Mouse (Mus musculus) T-helper 17 cell (primary cell): ENCODE data around the gene Fbxl21.

Experiments
- in situ Hi-C, 2 experiments: fragments of 300-600 bp; cut with MboI, MseI; formaldehyde crosslinking; loops; 1 replicate in 1 of 2; 2 replicates in 1 of 2; pipeline ENCODE4 v1.15.1; 2025; ENCODE audit warnings: high pct_unique_total_duplicates in 2 of 2

Gene Fbxl21

GRCm38 (mm10) chr13:56578097-56578496, 55.8 kb downstream of the Fbxl21 start:
- in situ Hi-C loops: loop anchor here in 1 of 2 experiments (5.0 kb wide), 1 partner anchor 174 kb away; the partner anchor contains the start of gene Gm45623

DNA sequence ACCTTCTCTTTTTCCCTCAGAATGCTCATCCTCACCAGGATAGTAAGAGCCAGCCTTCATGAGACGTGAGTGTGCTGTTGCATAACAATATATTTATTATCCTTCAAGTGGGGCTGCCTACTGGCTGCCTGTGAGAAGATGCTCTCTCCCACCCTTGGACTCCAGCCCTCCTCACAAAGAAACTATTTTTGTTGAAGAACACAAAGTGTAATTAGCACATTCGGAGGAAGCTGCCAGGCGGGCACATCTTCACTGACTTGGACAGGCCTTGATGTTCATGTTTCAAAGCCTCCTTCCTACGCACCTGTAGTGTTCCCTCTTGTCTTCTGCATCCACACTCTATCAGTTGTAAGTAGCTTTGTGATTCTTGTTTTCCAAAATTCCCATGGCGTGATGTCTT, 58.2 kb downstream of the Fbxl21 start:
- in situ Hi-C loops: no loop called here

- in situ Hi-C loops: no loop called here
Observed at GRCm38 (mm10) chr13:56581512-56581911, 59.2 kb downstream of the Fbxl21 start.

- in situ Hi-C loops: no loop called here
Observed at GRCm38 (mm10) chr13:56581961-56582434, 59.7 kb downstream of the Fbxl21 start.

GRCm38 (mm10) chr13:56582720-56583119, 60.4 kb downstream of the Fbxl21 start:
- in situ Hi-C loops: no loop called here

GRCm38 (mm10) chr13:56586046-56586445, 63.8 kb downstream of the Fbxl21 start:
- in situ Hi-C loops: no loop called here
